Mouse (Mus musculus) left cerebral cortex, postnatal 4 days (tissue): Measurements from ENCODE around the gene Ets1. TPM values are rescaled to one million over a fixed set of nuclear protein-coding genes. Genes with fewer than 3 reads are reported as not detected.

Source experiments
- DNase-seq: peaks from one replicate; pipeline ENCODE4 v3.0.0-alpha.2; 2022
- intact Hi-C: fragments of 180-260 bp; cut with DNase I; formaldehyde crosslinking; loops from one replicate; pipeline ENCODE4 v1.15.1; 2025
- total RNA-seq, 2 experiments: library from RNA; stranded (reverse); gene quantifications; 2 replicates each; pipeline ENCODE4 v1.2.3; 2021

The Ets1 gene
- total RNA-seq, 2 experiments from 2014 or later, result 26.5 to 27.2 TPM

GRCm38 (mm10) chr9:32749721-32750480, 113.9 kb downstream of the Ets1 start:
- no peak for DNase-seq
- intact Hi-C loops, result no loop called here

GRCm38 (mm10) chr9:32752602-32753001, 116.6 kb downstream of the Ets1 start:
- intact Hi-C loops, result no loop called here
- DNase-seq, result no peak

- intact Hi-C loops, result no loop called here
- DNase-seq, result no peak
These were observed 118.3 kb downstream of the Ets1 start for GRCm38 (mm10) chr9:32754311-32754710.

- no peak for DNase-seq
- intact Hi-C loops, result no loop called here
These were observed 120.0 kb downstream of the Ets1 start for GRCm38 (mm10) chr9:32756002-32756401.

GRCm38 (mm10) chr9:32758280-32758905, 122.4 kb downstream of the Ets1 start:
- DNase-seq, result no peak
- intact Hi-C loops, result no loop called here

GRCm38 (mm10) chr9:32760649-32761157, 124.7 kb downstream of the Ets1 start:
- DNase-seq, result no peak
- intact Hi-C loops, result no loop called here

GRCm38 (mm10) chr9:32761326-32761725, 125.3 kb downstream of the Ets1 start:
- intact Hi-C loops, result no loop called here
- DNase-seq, result no peak

- intact Hi-C loops, result no loop called here
- DNase-seq, result peak; percentile 18
These were observed 128.4 kb downstream of the Ets1 start for GRCm38 (mm10) chr9:32764374-32764773.

- DNase-seq, result no peak
- intact Hi-C loops, result no loop called here
These were observed 129.1 kb downstream of the Ets1 start for GRCm38 (mm10) chr9:32765123-32765522.

GRCm38 (mm10) chr9:32778866-32779265, 142.8 kb downstream of the Ets1 start:
- no peak for DNase-seq
- intact Hi-C loops, result no loop called here

GRCm38 (mm10) chr9:32782391-32783092, 146.5 kb downstream of the Ets1 start:
- DNase-seq, result no peak
- intact Hi-C loops, result no loop called here

- no peak for DNase-seq
- intact Hi-C loops, result no loop called here
These were observed 151.1 kb downstream of the Ets1 start for GRCm38 (mm10) chr9:32787091-32787490.

- intact Hi-C loops, result no loop called here
- DNase-seq, result peak; percentile 43
These were observed 151.6 kb downstream of the Ets1 start for GRCm38 (mm10) chr9:32787615-32788014.

- peak; percentile 32 for DNase-seq
- intact Hi-C loops, result no loop called here
These were observed 153.3 kb downstream of the Ets1 start for GRCm38 (mm10) chr9:32789306-32789705.

GRCm38 (mm10) chr9:32791699-32792098, 155.7 kb downstream of the Ets1 start:
- DNase-seq, result no peak
- intact Hi-C loops, result no loop called here

GRCm38 (mm10) chr9:32798171-32798570, 162.2 kb downstream of the Ets1 start:
- intact Hi-C loops, result no loop called here

GRCm38 (mm10) chr9:32806106-32806505, 170.1 kb downstream of the Ets1 start:
- no peak for DNase-seq

More at GRCm38 (mm10) chr9:32798171-32798570, 162.2 kb downstream of the Ets1 start:
- no peak for DNase-seq

More at GRCm38 (mm10) chr9:32806106-32806505, 170.1 kb downstream of the Ets1 start:
- intact Hi-C loops, result no loop called here
